Comparison of ENCODE assay signal across 10 mouse cellular contexts in genomic region chr8:44960455-44960854, GRCm38 (mm10). TPM values are rescaled to one million over a fixed set of nuclear protein-coding genes. Genes with fewer than 3 reads are reported as not detected.
DNase-seq lines count a peak whose midpoint lies in the region; ATAC-seq lines count a peak whose summit lies in the region.
"Had no signal": no experiment of that assay in that cellular context is flagged by ENCODE, and none has a peak within 500 bp of the region (broad histone marks: within the 10 kb centered on the region; RNA-seq: fewer than 3 reads in every experiment).

No protein-coding gene starts in this region.

- no peak overlapping the region for H3K9ac ChIP-seq in hindbrain, embryonic 16.5 days (ENCODE audit: low read depth, low read length)
- H3K9ac ChIP-seq in midbrain, embryonic 11.5 days (ENCODE audit: low read length): no peak overlapping the region
- no peak overlapping the region for H3K9ac ChIP-seq in midbrain, embryonic 15.5 days
- no peak overlapping the region for H3K9ac ChIP-seq in embryonic facial prominence, embryonic 11.5 days (replicated peaks; ENCODE audit: low read length)
- H3K9ac ChIP-seq in neural tube, embryonic 14.5 days (replicated peaks; ENCODE audit: low read depth, low read length): no peak overlapping the region
- H3K9ac ChIP-seq: limb, embryonic 15.5 days had no signal

- H3K27ac ChIP-seq in hindbrain, embryonic 10.5 days: peak overlapping the region; percentile 84
- H3K27ac ChIP-seq in hindbrain, embryonic 16.5 days (ENCODE audit: low read depth, low read length): no peak overlapping the region
- no peak overlapping the region for H3K27ac ChIP-seq in midbrain, embryonic 11.5 days (ENCODE audit: low read depth, low read length)
- no peak overlapping the region for H3K27ac ChIP-seq in midbrain, embryonic 15.5 days
- no peak overlapping the region for H3K27ac ChIP-seq in embryonic facial prominence, embryonic 11.5 days (replicated peaks; ENCODE audit: low read depth, low read length)
- no peak overlapping the region for H3K27ac ChIP-seq in neural tube, embryonic 14.5 days (ENCODE audit: low read depth, low read length)
- H3K27ac ChIP-seq: limb, embryonic 15.5 days had no signal

- 19% methylated on average over 10 of the region's 10 CpGs for WGBS in hindbrain, embryonic 10.5 days
- 31% methylated on average over 10 of the region's 10 CpGs for WGBS in hindbrain, embryonic 16.5 days
- 23% methylated on average over 10 of the region's 10 CpGs for WGBS in midbrain, embryonic 11.5 days
- WGBS in midbrain, embryonic 15.5 days: 38% methylated on average over 10 of the region's 10 CpGs
- 12% methylated on average over 10 of the region's 10 CpGs for WGBS in embryonic facial prominence, embryonic 11.5 days
- WGBS in neural tube, embryonic 14.5 days: 42% methylated on average over 10 of the region's 10 CpGs

- no peaks in the 10 kb centered on the region for H3K9me3 ChIP-seq in hindbrain, embryonic 10.5 days
- no peaks in the 10 kb centered on the region for H3K9me3 ChIP-seq in hindbrain, embryonic 16.5 days (ENCODE audit: control insufficient read depth, low read length)
- H3K9me3 ChIP-seq in midbrain, embryonic 11.5 days (ENCODE audit: control insufficient read depth, low read length): no peaks in the 10 kb centered on the region
- no peaks in the 10 kb centered on the region for H3K9me3 ChIP-seq in midbrain, embryonic 15.5 days
- no peaks in the 10 kb centered on the region for H3K9me3 ChIP-seq in embryonic facial prominence, embryonic 11.5 days (replicated peaks; ENCODE audit: control insufficient read depth, low read length)
- H3K9me3 ChIP-seq in neural tube, embryonic 14.5 days (ENCODE audit: control insufficient read depth, low read length): no peaks in the 10 kb centered on the region
- H3K9me3 ChIP-seq: limb, embryonic 15.5 days had no signal

- H3K27me3 ChIP-seq in hindbrain, embryonic 10.5 days (ENCODE audit: insufficient read depth, poor library complexity, severe bottlenecking): no peaks in the 10 kb centered on the region
- H3K27me3 ChIP-seq in hindbrain, embryonic 16.5 days (replicated peaks; ENCODE audit: control insufficient read depth, insufficient read depth, low read length): no peaks in the 10 kb centered on the region
- no peaks in the 10 kb centered on the region for H3K27me3 ChIP-seq in midbrain, embryonic 11.5 days (ENCODE audit: control insufficient read depth, insufficient read depth, low read length)
- H3K27me3 ChIP-seq in midbrain, embryonic 15.5 days (replicated peaks): no peaks in the 10 kb centered on the region
- no peaks in the 10 kb centered on the region for H3K27me3 ChIP-seq in embryonic facial prominence, embryonic 11.5 days (ENCODE audit: control insufficient read depth, insufficient read depth, low read length)
- no peaks in the 10 kb centered on the region for H3K27me3 ChIP-seq in neural tube, embryonic 14.5 days (ENCODE audit: control insufficient read depth, insufficient read depth, low read length)
- H3K27me3 ChIP-seq: limb, embryonic 15.5 days had no signal

- no peak overlapping the region for H3K4me3 ChIP-seq in hindbrain, embryonic 10.5 days
- no peak overlapping the region for H3K4me3 ChIP-seq in hindbrain, embryonic 16.5 days (ENCODE audit: low read length)
- no peak overlapping the region for H3K4me3 ChIP-seq in midbrain, embryonic 11.5 days (ENCODE audit: low read depth, low read length)
- no peak overlapping the region for H3K4me3 ChIP-seq in midbrain, embryonic 15.5 days
- no peak overlapping the region for H3K4me3 ChIP-seq in embryonic facial prominence, embryonic 11.5 days (ENCODE audit: low read depth, low read length)
- H3K4me3 ChIP-seq in neural tube, embryonic 14.5 days (ENCODE audit: low read depth, low read length): no peak overlapping the region
- H3K4me3 ChIP-seq: limb, embryonic 15.5 days had no signal

- ATAC-seq in hindbrain, embryonic 16.5 days: no peak
- peak; percentile 51 for ATAC-seq in midbrain, embryonic 11.5 days (ENCODE audit: low FRiP score)
- no peak for ATAC-seq in midbrain, embryonic 15.5 days (replicated peaks)
- ATAC-seq in embryonic facial prominence, embryonic 11.5 days (replicated peaks; ENCODE audit: insufficient number of reproducible peaks, low FRiP score, low TSS enrichment, low read depth): 0 out of 2 replicates have a peak, but pooled peaks have one; percentile 56
- peak; percentile 50; the same call in 1 of the 2 replicates for ATAC-seq in neural tube, embryonic 14.5 days (ENCODE audit: low read depth)
- no peak for ATAC-seq in inflammation-experienced regulatory T-cells, adult 6 months

- peaks cover 61% of the 10 kb centered on the region for H3K36me3 ChIP-seq in hindbrain, embryonic 10.5 days
- no peaks in the 10 kb centered on the region for H3K36me3 ChIP-seq in hindbrain, embryonic 16.5 days (ENCODE audit: control insufficient read depth, insufficient read depth, low read length)
- H3K36me3 ChIP-seq in midbrain, embryonic 11.5 days (ENCODE audit: control insufficient read depth, insufficient read depth, low read length): no peaks in the 10 kb centered on the region
- no peaks in the 10 kb centered on the region for H3K36me3 ChIP-seq in midbrain, embryonic 15.5 days (replicated peaks)
- no peaks in the 10 kb centered on the region for H3K36me3 ChIP-seq in embryonic facial prominence, embryonic 11.5 days (replicated peaks; ENCODE audit: control insufficient read depth, insufficient read depth, low read depth, low read length)
- H3K36me3 ChIP-seq in neural tube, embryonic 14.5 days (ENCODE audit: control insufficient read depth, insufficient read depth, low read length): no peaks in the 10 kb centered on the region

- H3K4me1 ChIP-seq in hindbrain, embryonic 10.5 days (replicated peaks): peaks cover 57% of the 10 kb centered on the region
- peaks cover 5% of the 10 kb centered on the region for H3K4me1 ChIP-seq in hindbrain, embryonic 16.5 days (ENCODE audit: control insufficient read depth, insufficient read depth, low read depth, low read length)
- peaks cover 48% of the 10 kb centered on the region for H3K4me1 ChIP-seq in midbrain, embryonic 11.5 days (ENCODE audit: control insufficient read depth, insufficient read depth, low read length)
- peaks cover 16% of the 10 kb centered on the region for H3K4me1 ChIP-seq in midbrain, embryonic 15.5 days
- H3K4me1 ChIP-seq in embryonic facial prominence, embryonic 11.5 days (ENCODE audit: control insufficient read depth, insufficient read depth, low read length): no peaks in the 10 kb centered on the region
- H3K4me1 ChIP-seq in neural tube, embryonic 14.5 days (ENCODE audit: control insufficient read depth, insufficient read depth, low read length): no peaks in the 10 kb centered on the region

- peak; percentile 64 for DNase-seq in hindbrain, embryonic 10.5 days (ENCODE audit: low spot score)
- peak; percentile 89 for DNase-seq in midbrain, embryonic 11.5 days (ENCODE audit: low spot score, missing footprints)
- DNase-seq in embryonic facial prominence, embryonic 11.5 days (ENCODE audit: low spot score): peak; percentile 71
- DNase-seq in right cerebral cortex, postnatal 25 days: no peak
- DNase-seq: thymus, postnatal 4 days had no signal

- no peak overlapping the region for H3K4me2 ChIP-seq in hindbrain, embryonic 16.5 days (ENCODE audit: low read length)
- H3K4me2 ChIP-seq in midbrain, embryonic 11.5 days: no peak overlapping the region
- H3K4me2 ChIP-seq in midbrain, embryonic 15.5 days: no peak overlapping the region
- H3K4me2 ChIP-seq in embryonic facial prominence, embryonic 11.5 days (ENCODE audit: low read depth, low read length): no peak overlapping the region
- H3K4me2 ChIP-seq in neural tube, embryonic 14.5 days (ENCODE audit: low read depth, low read length): no peak overlapping the region
- H3K4me2 ChIP-seq: limb, embryonic 15.5 days had no signal

RNA-seq across cellular contexts. Expression of gene Fat1, which starts 25.2 kb away (rescaled TPM):
- 12.5 and 15.7 TPM in 2 replicates for polyA plus RNA-seq in hindbrain, embryonic 10.5 days (2016; fragmentation: Nextera tagmentation; extraction: Ambion mirVana)
- polyA plus RNA-seq in hindbrain, embryonic 16.5 days (2015; fragmentation: Nextera tagmentation; extraction: Ambion mirVana): 14.8 and 16.0 TPM in 2 replicates
- polyA plus RNA-seq in midbrain, embryonic 11.5 days (2014; fragmentation: Nextera tagmentation; extraction: Ambion mirVana): 23.1 and 25.1 TPM in 2 replicates
- polyA plus RNA-seq in midbrain, embryonic 15.5 days (2015; fragmentation: Nextera tagmentation; extraction: Ambion mirVana): 11.8 and 14.0 TPM in 2 replicates
- 34.4 and 37.7 TPM in 2 replicates for polyA plus RNA-seq in embryonic facial prominence, embryonic 11.5 days (2014; fragmentation: Nextera tagmentation; extraction: Ambion mirVana)
- polyA plus RNA-seq in neural tube, embryonic 14.5 days (2014; fragmentation: Nextera tagmentation; extraction: Ambion mirVana): 25.8 and 26.3 TPM in 2 replicates
- polyA plus RNA-seq in inflammation-experienced regulatory T-cells, adult 6 months (2017; shearing (Covaris generic)): not detected

Comparison
In these comparisons a context has a peak if more than half of its experiments do, and no peak if none do; other contexts are left out.
1. ATAC-seq: peak in midbrain, embryonic 11.5 days (single experiment), embryonic facial prominence, embryonic 11.5 days (single experiment) and neural tube, embryonic 14.5 days (single experiment); none in hindbrain, embryonic 16.5 days (single experiment), midbrain, embryonic 15.5 days (single experiment) and inflammation-experienced regulatory T-cells, adult 6 months (single experiment).
2. RNA of gene Fat1, which starts 25.2 kb away (polyA plus RNA-seq): 34.4 to 37.7 TPM in embryonic facial prominence, embryonic 11.5 days, 25.8 to 26.3 TPM in neural tube, embryonic 14.5 days, 23.1 to 25.1 TPM in midbrain, embryonic 11.5 days, 14.8 to 16.0 TPM in hindbrain, embryonic 16.5 days, 11.8 to 14.0 TPM in midbrain, embryonic 15.5 days and 12.5 to 15.7 TPM in hindbrain, embryonic 10.5 days; not detected in inflammation-experienced regulatory T-cells, adult 6 months; every median in the first group is over 10 times any median in the second.